Mouse (Mus musculus) cerebellum, postnatal 14 days (tissue): ENCODE measurements around the gene Serpinb13.
A peak's percentile ranks its signal among the peaks of the same experiment; 100 is the strongest.
"Not testable (repeated sequence)": the region's sequence is repeated elsewhere in the genome, so short reads cannot be mapped to it uniquely, and the experiment has no call there.

Source experiments
- DNase-seq, 2 experiments: peaks; one replicate each; pipeline ENCODE4 v3.0.0; 2021; ENCODE audit warnings: mixed read lengths in 2 of 2

Gene Serpinb13

GRCm38 (mm10) chr1:106980684-106981083 is at the start of gene Serpinb13:
Serpinb13 (plus strand) TSS chr1:106980984.
- no peak for DNase-seq

GRCm38 (mm10) chr1:106931954-106932353 is 48.8 kb upstream of the Serpinb13 start:
- DNase-seq: no peak

- DNase-seq: no peak
These were observed 47.1 kb upstream of the Serpinb13 start for GRCm38 (mm10) chr1:106933658-106934057.

GRCm38 (mm10) chr1:106934265-106934664 is 46.5 kb upstream of the Serpinb13 start, which contains the start of gene Serpinb12:
Serpinb12 (plus strand) TSS chr1:106934449.
- DNase-seq: no peak

- DNase-seq: no peak
These were observed 33.6 kb upstream of the Serpinb13 start for GRCm38 (mm10) chr1:106947217-106947616.

- DNase-seq: no peak
These were observed 20.8 kb upstream of the Serpinb13 start for GRCm38 (mm10) chr1:106959981-106960380.

GRCm38 (mm10) chr1:106961023-106961422 is 19.8 kb upstream of the Serpinb13 start:
- peak; percentile 7 to 32 for DNase-seq

- no peak for DNase-seq
These were observed 2.3 kb downstream of the Serpinb13 start for GRCm38 (mm10) chr1:106983092-106983491.

- no peak for DNase-seq
These were observed 3.1 kb downstream of the Serpinb13 start for GRCm38 (mm10) chr1:106983865-106984264.

GRCm38 (mm10) chr1:107000424-107000823 is 19.6 kb downstream of the Serpinb13 start:
- peak; percentile 42 to 56 for DNase-seq

- DNase-seq: no peak
These were observed 21.0 kb downstream of the Serpinb13 start for GRCm38 (mm10) chr1:107001754-107002153.

- DNase-seq: no peak
These were observed 25.5 kb downstream of the Serpinb13 start for GRCm38 (mm10) chr1:107006316-107006715.

GRCm38 (mm10) chr1:107014530-107014929 is 33.7 kb downstream of the Serpinb13 start:
- DNase-seq: peak; percentile 49 to 56

GRCm38 (mm10) chr1:107015210-107015609 is 34.4 kb downstream of the Serpinb13 start:
- no peak for DNase-seq

- DNase-seq: no peak
These were observed 45.1 kb downstream of the Serpinb13 start for GRCm38 (mm10) chr1:107025886-107026285.

- DNase-seq: not testable (repeated sequence)
These were observed 53.5 kb downstream of the Serpinb13 start for GRCm38 (mm10) chr1:107034236-107034635.
